Mouse (Mus musculus): Measurements from ENCODE around the gene Trpm1.
"Not testable (repeated sequence)": the region's sequence is repeated elsewhere in the genome, so short reads cannot be mapped to it uniquely, and the experiment has no call there.

The Trpm1 gene

DNA sequence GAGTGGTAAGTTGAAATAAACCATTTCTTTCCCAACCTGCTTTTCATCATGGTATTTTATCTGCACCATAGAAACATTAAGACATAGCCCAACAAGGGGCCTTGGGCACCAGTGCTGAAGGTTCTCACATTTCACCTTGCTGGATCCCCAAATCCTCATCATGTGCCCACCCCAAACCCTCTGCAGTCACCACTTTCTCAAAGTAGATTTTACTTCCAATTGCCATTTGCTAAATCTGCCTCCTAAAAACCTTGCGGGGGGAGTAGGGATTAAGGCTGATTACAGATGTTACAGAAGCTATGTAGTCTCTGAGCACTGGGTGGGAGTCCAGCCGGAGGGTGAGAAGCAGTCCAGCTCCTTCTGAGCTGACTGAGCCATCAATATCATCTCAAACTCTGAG is at the start of gene Trpm1:
TSS of gene Trpm1 (plus strand) at position 301 of the 400 bp plus-strand sequence.
- in situ Hi-C loops (cut with MseI, MboI): loop anchor here in 1 of 2 experiments (25.0 kb wide), 1 partner anchor 584 kb away; no protein-coding TSS in a partner anchor

DNA sequence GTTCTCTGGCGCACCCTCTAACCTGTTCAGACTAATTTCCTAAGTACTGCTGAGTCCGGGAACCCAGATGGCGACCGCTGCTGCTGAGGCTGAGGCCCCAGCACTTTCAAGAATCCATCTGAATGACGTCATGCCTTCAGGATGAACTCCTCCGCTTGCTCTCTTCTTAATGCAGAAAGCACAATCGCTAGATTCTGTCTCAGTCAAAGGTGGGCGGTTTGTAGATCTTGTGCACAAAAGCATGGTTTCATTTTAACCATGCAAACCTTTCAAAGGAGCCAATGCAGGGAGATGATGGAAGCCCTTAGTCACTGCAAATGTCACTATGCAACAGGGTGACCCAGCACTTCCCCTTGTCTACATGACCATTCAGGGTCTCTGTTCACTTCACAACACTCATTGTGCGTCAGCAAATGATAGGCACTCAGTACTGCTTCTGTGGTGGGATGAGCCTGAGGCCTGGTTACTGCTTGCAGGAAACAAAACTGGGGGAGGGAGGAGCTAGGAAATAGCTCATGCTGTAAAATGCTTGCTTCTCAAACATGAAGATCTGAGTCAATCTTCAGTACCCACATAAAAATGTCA is 31.4 kb upstream of the Trpm1 start:
- in situ Hi-C loops (cut with MseI, MboI): no loop called here

DNA sequence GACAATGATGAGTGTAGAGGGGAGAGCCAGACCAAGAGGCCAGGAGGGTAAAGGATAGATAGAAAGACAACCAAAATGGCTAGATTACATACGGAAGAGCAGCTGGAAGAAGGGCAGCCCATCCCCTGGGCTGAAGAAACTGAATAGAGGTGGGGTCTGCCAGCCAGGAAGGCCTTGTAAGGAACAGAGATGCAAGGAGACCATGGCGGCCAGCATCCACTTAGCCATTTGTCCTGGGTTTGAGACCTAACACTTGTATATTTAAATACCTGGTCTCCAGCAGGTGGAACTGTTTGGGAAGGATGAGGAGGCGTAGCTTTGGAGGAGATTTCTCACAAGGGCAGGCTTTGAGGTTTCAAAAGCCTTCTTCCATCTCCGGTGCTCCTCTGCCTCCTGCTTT is 29.9 kb upstream of the Trpm1 start:
- in situ Hi-C loops (cut with MseI, MboI): no loop called here

DNA sequence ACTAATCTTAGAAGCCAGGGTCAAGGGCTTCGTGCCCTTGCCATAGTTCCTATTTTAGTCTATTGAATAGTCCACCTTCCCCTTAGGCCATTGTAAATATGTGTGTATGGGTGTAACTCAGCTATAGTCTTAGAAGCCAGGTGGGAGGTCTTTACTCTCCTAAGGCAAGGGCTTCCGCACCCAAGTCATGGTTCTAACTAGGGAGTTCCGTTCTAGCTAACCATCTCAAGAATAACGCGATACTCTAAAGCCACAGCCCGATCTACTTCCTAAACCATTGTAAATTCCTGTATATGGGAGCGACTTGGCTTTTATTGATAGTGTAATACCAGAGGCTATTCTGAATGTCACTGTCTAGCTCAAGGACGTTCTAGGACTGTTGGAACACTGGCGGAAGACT is 27.6 kb upstream of the Trpm1 start:
- in situ Hi-C loops (cut with MseI, MboI): not testable (repeated sequence)

DNA sequence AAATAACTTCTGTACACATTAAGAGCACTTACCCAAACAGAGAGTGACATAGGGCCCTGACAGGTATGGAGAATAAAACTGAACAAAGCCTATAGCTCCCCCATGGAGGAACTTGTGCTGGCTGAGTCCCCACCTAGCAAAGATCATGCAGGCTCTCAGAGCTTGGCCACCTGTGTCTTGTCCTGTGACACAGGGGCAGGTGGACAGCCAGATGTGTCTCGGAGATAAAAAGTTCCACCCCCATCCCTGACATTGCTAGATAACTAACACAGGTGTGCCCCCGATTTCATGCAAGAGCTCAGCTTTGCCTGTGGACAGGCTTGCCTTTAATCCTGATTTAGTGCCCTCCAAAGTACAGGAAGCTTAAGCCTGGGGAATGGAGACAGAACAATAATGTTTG is 13.8 kb upstream of the Trpm1 start:
- in situ Hi-C loops (cut with MseI, MboI): loop anchor here in 1 of 2 experiments (10.0 kb wide), 1 partner anchor 45 kb away; no protein-coding TSS in a partner anchor

DNA sequence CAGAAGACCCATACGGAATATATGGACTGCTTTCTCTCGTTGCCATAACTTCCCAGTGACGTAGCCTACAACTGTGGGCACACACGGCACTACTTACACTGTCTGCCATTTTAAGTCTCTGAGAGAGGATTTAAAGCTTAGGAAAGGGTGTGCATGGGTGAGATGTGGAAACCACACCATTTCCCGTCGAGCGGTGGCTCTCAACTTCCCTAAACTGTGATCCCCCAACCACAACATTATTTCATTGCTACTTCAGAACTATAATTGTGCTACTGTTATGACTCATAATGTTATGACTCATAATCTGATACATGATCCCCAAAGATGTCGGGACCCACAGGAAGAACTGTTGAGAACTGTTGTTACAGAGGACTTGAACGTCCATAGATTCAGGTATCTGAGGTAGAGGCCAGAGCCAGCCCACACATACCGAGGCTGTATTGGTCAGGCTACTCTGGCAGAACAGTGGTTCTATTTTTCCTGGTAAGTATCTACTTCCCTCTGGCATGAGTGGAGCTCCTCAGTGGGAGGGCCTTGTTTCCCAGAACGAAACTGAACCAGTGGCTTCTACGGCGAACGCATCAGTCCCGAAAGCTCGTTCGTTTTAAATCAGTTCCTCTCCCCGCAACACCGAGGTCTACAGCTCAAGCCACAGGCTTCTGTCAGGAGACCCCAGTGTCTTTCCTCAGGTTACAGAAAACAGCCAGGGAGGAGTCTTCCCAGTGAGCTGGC is 12.2 kb upstream of the Trpm1 start:
- in situ Hi-C loops (cut with MseI, MboI): loop anchor here in 1 of 2 experiments (10.0 kb wide), 1 partner anchor 47 kb away; no protein-coding TSS in a partner anchor

DNA sequence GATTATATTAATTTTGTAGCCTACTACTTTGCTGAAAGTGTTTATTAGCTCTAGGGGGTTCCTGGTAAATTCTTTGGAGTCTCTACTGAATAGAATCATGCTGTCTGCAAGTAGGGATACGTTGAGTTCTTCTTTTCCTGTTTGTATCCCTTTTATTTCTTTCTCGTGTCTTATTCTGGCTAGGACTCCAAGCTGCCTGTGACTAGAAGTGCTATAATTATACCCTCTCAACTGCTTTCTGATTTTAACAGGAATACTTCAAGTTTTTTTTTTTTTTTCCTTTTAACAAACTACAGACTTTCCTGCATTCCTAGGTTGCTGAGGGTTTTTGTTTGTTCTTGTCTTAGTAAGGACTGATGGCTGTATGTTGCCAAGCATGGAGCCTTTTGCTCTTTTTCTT is 4.3 kb upstream of the Trpm1 start:
- in situ Hi-C loops (cut with MseI, MboI): loop anchor here in 1 of 2 experiments (10.0 kb wide), 1 partner anchor 55 kb away; no protein-coding TSS in a partner anchor

DNA sequence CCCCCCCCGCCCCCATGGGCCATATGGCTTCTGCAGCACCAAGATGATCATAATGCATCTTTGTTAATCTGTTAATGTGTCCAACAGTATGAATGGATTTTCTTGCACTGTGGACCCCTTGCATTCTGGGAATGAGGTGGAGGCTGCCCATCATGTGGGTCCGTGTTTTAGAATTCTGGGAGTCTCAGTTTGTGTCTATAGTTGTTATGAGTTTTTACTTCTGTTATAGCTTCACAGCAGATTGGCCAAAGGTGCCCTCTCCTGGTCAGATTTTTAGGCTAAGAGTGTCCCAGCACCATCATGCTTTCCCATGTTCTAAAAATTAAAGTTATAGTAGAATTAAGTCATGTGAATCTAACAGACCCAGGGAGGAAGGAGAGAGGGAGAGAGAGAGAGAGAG is 3.9 kb upstream of the Trpm1 start:
- in situ Hi-C loops (cut with MseI, MboI): loop anchor here in 1 of 2 experiments (10.0 to 25.0 kb wide), 2 partner anchors 55 to 588 kb away; no protein-coding TSS in a partner anchor

DNA sequence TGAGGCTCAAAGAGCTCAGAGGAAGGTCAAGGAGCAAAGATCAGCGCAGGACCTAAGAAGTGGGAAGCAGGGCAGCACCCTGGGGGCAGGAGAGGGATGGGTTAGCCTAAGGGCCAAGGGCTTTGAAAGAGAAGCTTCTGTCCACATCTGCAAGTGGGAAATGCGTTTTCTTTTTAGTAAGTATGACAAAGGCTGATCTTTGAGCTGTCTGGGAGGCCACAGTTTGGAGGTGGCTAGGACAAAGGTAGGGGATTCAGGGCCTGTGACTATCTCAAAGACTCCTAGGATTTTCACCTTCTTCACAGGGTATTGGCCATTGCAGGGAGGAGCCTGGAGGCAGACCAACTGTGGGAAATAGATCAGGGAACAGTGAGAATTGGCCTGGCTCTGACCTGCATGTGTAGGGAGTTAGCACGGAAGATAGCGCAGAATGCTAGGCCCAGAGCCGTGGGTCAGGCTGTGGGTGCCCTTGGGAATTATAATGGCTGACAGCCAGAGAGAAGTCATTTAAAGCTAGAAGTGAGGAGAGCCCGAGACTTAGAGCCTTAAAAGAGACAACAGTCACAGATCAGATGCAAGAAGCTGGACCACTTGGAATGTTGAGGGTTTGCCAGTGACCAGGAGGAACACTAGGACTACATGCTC is 3.1 kb upstream of the Trpm1 start:
- in situ Hi-C loops (cut with MseI, MboI): loop anchor here in 1 of 2 experiments (25.0 kb wide), 1 partner anchor 587 kb away; no protein-coding TSS in a partner anchor

DNA sequence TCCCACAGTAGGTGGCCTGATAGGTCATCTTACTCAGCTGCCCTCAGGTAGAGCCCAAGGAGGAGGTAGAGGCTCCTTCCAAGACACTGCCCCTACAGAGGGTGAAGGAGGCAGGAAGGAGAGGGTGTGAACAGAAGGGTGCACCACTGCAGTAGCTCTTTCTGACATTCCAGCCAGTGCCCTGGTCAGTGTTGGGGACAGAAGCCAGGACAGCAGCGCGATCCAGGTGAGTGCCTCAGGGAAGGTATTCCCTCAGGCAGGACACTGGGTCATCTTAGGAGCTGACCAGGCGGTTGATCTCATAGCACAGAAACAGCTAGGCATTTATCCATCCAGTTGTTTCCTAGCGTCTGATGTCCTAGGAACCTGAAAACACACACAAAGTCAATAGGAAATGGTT is 1.6 kb downstream of the Trpm1 start:
- in situ Hi-C loops (cut with MseI, MboI): loop anchor here in 1 of 2 experiments (25.0 kb wide), 1 partner anchor 582 kb away; no protein-coding TSS in a partner anchor

DNA sequence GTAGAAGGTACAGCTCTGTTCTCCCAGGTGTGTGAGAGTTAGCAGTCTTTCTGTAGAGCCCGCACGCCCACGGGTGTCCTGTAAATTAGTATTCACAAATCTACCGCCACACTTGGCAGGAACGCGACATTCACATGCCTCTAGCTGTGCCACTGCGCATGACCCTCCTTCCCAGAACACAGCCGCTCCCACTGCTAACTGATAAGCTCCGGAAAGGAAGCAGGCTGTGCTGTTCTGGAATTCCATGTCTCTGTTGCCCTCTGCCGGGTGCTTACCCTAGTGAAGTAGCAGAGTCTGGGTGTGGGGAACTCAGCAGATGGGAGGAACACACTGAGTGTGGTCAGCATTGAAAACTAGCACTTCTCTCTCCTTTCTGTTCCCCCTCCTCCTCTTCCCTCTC is 2.1 kb downstream of the Trpm1 start:
- in situ Hi-C loops (cut with MseI, MboI): loop anchor here in 1 of 2 experiments (25.0 kb wide), 1 partner anchor 582 kb away; no protein-coding TSS in a partner anchor

DNA sequence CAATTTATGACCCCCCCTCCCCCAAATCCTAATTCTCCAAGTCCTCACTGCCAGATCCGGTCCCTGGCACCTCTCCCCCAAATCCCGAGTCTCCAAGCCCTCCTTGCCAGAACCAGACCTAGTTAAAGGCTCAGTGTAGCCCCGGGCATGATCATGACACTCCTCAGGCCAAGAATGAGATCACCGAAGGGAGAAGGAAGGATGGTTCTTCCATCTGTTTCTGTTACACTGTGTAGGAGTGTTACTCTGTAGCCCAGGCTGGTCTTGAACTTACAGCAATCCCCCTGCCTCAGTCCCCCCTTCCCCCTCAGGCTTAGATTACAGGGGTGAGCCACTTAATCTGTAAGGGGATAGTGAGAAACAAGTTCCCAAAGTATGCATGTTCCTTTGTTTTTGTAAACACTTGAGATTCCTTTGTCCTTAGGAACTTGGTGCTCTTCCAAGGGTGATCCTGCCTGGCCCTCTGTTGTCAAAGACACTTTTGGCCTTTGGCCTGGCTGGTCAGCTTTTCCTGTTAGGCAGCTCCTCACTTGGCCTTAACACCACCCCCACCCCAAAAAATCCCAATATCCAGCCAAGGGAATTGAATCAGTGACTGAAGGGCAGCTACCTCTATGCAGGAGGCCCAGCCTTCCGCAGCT is 2.8 kb downstream of the Trpm1 start:
- in situ Hi-C loops (cut with MseI, MboI): loop anchor here in 1 of 2 experiments (25.0 kb wide), 1 partner anchor 581 kb away; no protein-coding TSS in a partner anchor

DNA sequence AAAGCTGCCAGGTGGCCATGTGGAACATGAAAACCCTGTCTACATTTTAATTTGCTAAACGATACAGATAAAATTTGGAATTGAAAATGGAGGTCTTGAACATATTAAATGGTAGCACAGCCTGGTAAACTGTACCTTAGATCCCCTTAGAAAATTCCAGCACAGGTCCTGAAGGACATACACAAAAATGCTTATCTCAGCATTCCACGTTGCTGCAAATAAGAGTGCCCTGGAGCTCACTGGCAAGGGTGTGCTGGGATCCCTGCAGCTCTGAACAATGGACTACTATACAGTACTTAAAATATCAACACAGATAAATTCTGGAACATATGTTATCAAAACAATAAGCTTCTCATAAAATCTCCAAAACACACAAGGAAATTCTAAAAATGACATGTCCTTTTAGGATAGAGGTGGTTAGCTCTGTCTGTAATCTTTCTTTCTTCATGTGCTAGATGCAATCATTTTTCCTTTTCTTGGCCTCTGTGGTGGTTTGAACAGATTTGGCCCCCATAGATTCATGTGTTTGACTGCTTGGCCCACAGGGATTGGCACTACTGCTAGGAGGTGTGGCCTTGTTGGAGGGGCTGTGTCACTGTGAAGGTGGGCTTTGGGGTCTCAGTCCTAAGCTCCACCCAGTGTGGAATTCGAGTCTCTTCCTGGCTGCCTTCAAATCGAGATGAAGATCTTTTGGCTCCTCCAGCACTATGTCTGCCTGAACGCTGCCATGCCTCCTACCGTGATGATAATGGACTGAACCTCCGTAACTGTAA is 3.5 kb downstream of the Trpm1 start:
- in situ Hi-C loops (cut with MseI, MboI): loop anchor here in 1 of 2 experiments (25.0 kb wide), 1 partner anchor 580 kb away; no protein-coding TSS in a partner anchor

DNA sequence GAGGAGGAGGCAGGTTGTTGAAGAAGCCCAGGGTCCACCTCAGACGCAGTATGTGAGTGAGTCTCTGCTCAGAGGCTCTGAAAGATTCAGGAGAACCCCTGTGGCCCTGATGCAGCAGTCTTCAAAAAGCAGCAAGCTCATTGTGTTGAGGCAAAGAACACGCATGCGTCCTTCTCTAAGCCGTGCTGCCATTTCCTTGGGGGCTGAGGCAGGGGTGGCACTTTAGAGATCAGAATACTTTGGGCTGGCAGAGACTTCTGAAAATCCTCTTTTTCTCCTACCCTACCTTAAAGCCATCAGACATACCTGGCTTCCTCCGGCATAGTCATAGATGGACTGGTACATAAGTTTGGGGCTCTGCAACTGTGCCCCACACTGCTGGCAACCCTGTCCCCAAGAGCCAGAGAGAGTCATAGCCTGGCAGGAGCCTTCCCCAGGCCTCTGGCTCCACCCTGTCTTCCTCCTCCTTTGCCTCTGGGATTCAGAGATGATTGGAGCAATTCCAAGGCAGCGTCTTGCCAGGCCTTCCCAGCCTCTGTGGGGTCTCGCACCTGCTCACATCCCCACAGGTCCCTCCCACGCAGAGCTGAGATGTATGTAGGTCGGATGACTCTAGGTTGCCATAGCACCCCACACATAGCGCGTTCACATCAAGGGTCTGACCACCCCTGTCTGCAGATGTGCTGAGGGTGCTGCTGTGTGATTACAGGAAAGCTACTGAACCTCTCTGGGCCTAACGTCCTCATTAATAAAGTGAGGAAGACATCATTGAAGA is 4.8 kb downstream of the Trpm1 start:
- in situ Hi-C loops (cut with MseI, MboI): loop anchor here in 1 of 2 experiments (25.0 kb wide), 1 partner anchor 579 kb away; no protein-coding TSS in a partner anchor

DNA sequence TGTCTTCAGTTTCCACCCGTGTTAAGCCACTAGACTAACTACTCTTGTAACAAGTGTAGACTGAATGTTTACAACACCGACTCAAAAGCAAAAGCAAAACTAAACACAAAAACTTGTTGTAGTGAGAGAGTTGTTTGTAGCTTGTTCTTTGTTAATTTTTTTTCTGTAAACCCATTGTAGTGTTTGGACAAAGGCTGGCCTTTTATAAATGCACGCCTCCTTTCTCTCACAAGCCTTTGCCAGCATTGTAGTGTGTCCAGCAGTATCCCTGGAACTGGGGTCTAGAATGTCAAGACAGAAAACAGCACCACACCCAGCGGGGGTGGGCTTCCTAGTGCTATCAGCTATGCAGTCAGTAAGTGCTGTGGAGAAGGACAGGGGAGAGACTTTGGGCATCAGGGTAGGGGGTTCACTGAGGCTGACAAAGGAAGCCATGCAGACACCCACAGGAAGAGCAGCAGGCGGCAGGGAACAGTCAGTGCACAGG is 5.5 kb downstream of the Trpm1 start:
- in situ Hi-C loops (cut with MseI, MboI): loop anchor here in 1 of 2 experiments (25.0 kb wide), 1 partner anchor 578 kb away; no protein-coding TSS in a partner anchor

DNA sequence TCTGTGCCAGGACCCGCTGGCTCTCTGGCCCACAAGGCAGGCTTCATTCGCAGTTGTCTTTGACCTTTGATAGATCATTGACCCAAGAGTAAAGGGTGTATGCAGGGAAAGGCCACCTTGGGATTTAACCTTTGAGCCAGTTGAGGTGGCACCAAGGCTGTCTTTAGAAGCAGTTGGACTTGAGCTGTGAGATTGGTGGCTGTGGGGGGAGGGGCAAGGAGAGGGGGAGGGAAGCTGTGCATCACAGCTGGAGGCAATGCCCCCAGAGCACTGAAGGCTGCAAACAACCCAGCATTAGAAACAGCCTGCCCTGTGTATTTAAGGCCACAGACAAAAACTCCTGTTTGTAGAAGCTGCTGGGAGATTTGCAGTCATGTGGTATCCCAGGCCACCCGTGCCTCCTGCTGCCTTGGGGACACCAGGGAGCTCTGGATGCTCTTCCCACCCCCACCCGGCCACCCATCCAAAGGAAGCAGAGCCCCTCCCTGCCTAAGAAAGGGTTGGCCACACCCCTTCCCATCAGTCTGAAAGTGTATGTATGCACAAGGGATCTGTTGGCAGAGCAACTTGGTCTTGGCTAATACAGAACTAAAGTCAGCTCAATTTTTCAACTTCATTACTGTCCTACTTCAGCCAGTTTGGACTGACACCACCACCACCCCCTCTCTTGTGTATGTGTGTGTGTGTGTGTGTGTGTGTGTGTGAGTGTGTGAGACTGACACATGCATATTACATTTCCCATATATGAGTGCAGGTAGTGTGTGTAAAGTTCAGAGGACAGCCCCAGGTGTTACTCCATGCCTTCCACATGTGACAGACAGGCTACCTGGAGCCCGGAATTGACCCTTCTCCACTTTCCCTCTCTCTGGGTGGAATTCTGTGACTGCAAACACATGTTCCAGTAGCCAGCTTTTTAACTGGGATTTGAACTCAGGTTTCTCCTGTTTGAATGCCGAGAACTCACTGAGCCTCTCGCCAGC is 6.3 kb downstream of the Trpm1 start:
- in situ Hi-C loops (cut with MseI, MboI): loop anchor here (10.0 to 25.0 kb wide), 2 partner anchors 165 to 577 kb away; no protein-coding TSS in a partner anchor

DNA sequence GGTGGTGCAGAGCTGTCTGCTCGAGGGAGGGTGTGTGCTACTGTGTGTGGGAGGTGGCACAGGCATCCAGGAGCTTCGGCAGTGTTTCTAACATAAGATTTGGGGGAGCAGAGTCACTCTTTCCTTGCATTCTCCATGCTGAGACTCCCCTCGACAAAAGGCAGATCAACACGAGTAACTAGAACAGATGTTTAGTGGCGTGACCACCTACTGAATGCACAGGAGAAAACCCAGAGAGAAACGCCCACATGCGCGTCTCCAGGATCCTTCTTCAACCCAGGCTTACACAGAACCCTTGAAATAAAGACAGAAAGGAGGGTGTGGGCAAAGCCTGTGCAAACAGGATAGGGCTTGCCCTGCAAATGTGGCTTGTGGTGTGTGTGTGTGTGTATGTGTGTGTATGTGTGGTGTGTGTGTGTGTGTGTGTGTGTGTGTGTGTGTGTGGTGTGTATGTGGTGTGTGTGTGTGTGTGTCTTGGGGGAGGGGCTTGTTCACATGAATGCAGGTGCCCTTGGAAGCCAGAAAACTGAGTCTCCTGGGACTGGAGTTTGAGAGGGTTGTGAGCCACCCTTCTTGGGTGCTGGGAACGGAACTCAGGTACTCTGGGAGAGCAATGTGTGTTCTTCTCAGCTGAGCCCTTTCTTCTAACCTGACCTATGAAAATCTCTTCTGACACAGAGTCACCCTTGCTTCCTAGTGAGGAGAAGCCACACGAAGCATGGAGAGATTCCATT is 7.3 kb downstream of the Trpm1 start:
- in situ Hi-C loops (cut with MseI, MboI): loop anchor here (10.0 to 25.0 kb wide), 2 partner anchors 164 to 576 kb away; no protein-coding TSS in a partner anchor
